Mouse (Mus musculus) brain, embryonic 14.5 days (tissue): ENCODE data around the gene Dusp1.

Experiments used
- CTCF ChIP-seq: fragments of 200-500 bp; IDR thresholded peaks from 2 replicates; pipeline ENCODE4 v1.5.1; 2012; ENCODE audit warnings: inconsistent platforms, mild to moderate bottlenecking, moderate library complexity, borderline replicate concordance; ENCODE audit not compliant: insufficient read depth, insufficient read length; ENCODE audit errors: extremely low read depth
- POLR2A ChIP-seq: fragments of 200-500 bp; IDR thresholded peaks from 2 replicates; pipeline ENCODE4 v1.6.1; 2012; ENCODE audit warnings: mild to moderate bottlenecking, inconsistent platforms, borderline replicate concordance; ENCODE audit not compliant: poor library complexity, insufficient read depth, insufficient read length, severe bottlenecking; ENCODE audit errors: extremely low read depth

GRCm38 (mm10) chr17:26561651-26562181, at the start of gene Dusp1:
- TF ChIP-seq CTCF (no peak), POLR2A (no peak)
